Mouse (Mus musculus) heart, postnatal 4 days (tissue): ENCODE measurements around the gene Rpl36al. TPM values are rescaled to one million over a fixed set of nuclear protein-coding genes. Genes with fewer than 3 reads are reported as not detected.
A peak's percentile ranks its signal among the peaks of the same experiment; 100 is the strongest.
"Not testable (repeated sequence)": the region's sequence is repeated elsewhere in the genome, so short reads cannot be mapped to it uniquely, and the experiment has no call there.

Experiments
- DNase-seq: peaks from one replicate; pipeline ENCODE4 v3.0.0; 2021
- total RNA-seq, 2 experiments: library from RNA; stranded (reverse); gene quantifications; 2 replicates each; pipeline ENCODE4 v1.2.3; 2021

Rpl36al gene
- total RNA-seq, 2 experiments from 2014 or later: 310 to 323 TPM

GRCm38 (mm10) chr12:69192637-69193036 is 8.8 kb upstream of the Rpl36al start:
- DNase-seq: no peak

DNA sequence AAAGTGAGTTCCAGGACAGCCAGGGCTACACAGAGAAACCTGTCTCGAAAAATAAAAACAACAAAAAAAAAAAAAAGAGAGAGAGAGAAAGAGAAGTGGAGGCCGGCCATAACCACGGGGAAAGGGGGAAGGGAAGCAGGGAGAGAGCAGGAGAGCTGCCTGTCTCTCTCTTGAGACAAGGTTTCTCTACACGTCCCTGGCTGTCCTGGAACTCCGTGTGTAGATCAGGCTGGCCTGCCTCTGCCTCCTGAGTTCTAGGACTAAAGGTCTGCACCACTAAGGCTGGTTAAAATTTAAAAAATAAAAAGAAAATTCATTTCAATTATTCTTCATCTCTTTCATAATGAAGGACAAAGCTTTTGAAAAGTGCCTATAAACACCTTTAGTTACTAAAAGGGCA is 7.5 kb upstream of the Rpl36al start:
- DNase-seq: no peak

DNA sequence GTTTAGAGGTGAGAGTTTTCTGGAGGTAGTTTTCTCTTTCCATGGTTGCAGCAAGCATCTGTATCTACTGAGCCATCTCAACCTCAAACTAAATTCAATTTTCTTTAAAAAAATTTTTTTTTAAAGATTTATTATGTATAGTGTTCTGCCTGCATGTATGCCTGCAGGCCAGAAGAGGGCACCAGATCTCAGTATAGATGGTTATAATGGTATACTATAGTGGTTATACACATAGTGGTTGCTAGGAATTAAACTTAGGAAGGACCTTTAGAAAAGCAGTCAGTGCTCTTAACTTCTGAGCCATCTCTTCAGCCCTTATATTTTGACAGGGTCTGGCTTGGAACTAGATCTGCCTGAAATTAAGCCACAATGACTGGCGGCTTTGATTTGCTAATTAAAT is 6.6 kb upstream of the Rpl36al start:
- no peak for DNase-seq

DNA sequence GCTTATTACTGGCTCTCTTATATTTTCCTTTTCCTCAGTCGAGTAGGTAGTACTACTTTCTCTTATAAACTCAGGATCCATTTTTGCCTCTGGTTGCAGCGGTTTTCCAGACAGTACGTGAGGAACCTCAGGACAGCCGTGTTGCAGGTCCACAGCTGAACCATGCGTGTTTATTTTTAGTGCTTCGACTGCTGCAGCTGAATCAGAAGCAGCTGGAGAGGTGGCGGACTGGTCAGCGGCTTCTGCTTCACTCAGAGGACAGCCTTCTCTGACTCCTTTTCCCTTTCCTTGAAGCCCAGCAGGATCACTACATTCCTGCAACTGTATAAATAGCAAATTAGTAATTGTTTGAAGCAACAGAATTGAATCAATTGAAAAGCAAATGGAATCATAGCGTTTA is 6.2 kb upstream of the Rpl36al start:
- DNase-seq: no peak

GRCm38 (mm10) chr12:69186811-69187471 is 3.1 kb upstream of the Rpl36al start:
- DNase-seq: no peak

DNA sequence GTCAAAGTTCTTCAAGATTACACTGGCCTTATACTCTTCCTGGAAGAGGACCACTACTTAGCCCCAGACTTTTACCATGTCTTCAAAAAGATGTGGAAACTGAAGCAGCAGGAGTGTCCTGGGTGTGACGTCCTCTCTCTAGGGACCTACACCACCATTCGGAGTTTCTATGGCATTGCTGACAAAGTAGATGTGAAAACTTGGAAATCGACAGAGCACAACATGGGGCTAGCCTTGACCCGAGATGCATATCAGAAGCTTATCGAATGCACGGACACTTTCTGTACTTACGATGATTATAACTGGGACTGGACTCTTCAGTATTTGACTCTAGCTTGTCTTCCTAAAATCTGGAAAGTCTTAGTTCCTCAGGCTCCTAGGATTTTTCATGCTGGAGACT is 1.5 kb upstream of the Rpl36al start:
- no peak for DNase-seq

DNA sequence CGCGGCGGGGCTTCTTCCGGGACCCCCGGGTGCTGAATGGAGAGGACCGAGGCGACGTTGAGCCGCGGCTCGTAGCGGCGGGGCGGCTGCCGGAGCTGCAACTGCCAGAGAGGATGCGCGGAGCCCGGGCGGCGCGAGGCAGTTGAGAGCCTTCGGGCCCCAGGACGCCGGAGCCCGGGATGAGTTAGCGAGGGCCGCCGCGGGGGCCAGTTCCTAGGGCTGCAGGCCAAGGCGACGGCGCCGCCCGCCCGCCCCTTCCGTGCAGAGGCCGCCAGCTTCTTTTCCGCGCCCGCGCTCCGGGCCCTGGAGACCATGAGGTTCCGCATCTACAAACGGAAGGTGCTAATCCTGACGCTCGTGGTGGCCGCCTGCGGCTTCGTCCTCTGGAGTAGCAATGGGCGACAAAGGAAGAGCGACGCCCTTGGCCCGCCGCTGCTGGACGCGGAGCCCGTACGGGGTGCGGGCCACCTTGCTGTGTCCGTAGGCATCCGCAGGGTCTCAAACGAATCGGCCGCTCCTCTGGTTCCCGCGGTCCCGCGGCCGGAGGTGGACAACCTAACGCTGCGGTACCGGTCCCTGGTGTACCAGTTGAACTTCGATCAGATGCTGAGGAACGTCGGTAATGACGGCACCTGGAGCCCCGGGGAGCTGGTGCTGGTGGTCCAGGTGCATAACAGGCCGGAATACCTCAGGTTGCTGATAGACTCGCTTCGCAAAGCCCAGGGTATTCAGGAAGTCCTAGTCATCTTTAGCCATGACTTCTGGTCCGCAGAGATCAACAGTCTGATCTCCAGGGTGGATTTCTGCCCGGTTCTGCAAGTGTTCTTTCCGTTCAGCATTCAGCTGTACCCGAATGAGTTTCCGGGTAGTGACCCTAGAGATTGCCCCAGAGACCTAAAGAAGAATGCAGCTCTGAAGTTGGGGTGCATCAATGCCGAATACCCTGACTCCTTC is 736 bp upstream of the Rpl36al start:
- DNase-seq: peak; percentile 70

- DNase-seq: no peak
These were observed 2.1 kb downstream of the Rpl36al start for GRCm38 (mm10) chr12:69181800-69182199.

DNA sequence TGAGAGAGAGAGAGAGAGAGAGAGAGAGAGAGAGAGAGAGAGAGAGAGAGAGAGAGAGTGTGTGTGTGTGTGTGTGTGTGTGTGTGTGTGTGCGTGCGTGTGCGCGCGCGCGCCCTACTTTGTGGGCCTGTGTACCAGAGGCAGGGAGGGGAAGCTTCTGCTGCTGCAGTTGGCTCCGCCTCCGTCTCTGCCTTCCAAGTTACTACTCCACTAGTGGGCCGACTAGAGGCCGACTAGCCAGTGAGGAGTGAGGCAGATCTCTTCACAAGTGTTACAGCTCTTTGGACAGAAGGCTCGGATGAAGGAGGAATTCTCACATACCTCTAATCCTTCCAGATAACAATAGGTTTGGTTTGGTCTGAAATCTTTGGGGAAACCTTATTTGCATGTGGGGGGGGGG is 4.5 kb downstream of the Rpl36al start:
- DNase-seq: no peak

DNA sequence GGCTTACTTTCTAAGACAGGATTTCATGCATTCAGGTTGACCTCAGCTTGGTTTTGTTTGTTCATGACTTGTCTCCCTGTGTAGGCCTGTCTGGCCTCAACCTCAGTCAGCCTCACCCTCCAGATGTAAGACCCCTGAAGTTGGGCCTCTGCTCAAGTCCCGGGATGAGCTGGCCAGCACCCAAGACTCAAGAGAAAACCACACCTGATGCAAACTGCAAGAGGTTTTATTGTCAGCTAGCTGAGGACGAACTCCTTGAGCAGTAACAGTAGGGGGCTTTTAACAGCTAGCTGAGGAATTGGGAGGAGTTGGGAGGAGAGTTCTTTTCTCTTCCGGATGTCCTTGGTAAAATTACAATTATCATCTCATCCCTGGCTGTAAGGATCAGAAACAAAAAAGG is 6.4 kb downstream of the Rpl36al start:
- no peak for DNase-seq

- no peak for DNase-seq
These were observed 7.9 kb downstream of the Rpl36al start for GRCm38 (mm10) chr12:69175975-69176374.

DNA sequence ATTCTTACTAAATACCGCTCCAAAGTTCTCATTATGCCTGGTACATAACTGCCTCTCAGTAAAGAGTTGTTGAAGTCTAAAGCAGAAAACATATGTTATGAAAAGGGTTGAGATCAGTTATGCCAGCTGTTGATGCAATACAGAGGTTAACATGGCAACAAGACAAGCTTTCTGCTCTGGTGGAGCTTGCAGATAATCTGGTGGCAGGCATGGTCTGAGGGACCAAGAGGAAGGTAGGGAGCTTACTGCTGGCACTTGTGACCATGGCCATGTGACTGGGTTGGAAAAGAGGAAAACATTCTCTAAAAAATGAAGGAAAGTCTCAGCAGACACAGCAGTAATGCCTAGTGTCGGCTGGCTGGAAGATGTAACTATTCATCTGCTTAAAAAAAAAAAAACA is 12.6 kb downstream of the Rpl36al start:
- DNase-seq: no peak

GRCm38 (mm10) chr12:69168461-69169106 is 15.3 kb downstream of the Rpl36al start, which contains the start of gene Lrr1:
Lrr1 (plus strand) TSS chr12:69168814.
- DNase-seq: peak; percentile 88

- no peak for DNase-seq
These were observed 16.0 kb downstream of the Rpl36al start for GRCm38 (mm10) chr12:69167656-69168460.

- DNase-seq: not testable (repeated sequence)
These were observed 16.9 kb downstream of the Rpl36al start for GRCm38 (mm10) chr12:69166861-69167581.

DNA sequence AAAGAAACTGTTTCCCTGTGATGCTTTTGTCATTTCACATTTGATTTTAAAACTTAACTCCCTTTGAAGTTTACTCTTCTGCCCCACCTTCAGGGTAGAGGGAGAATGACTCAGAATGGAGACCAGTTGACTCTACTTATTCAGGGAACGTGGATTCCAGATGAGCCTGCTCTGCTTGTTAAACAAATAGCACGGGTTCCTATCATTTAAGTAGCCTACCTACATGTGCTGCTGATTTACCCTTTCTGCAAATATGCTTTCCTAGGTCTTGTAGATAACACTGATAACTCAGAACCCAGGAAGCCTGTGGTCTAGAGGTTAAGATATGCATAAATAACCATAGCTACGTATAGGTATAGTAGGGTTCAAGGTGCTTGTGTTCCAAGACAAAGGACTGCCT is 19.0 kb downstream of the Rpl36al start:
- DNase-seq: no peak

DNA sequence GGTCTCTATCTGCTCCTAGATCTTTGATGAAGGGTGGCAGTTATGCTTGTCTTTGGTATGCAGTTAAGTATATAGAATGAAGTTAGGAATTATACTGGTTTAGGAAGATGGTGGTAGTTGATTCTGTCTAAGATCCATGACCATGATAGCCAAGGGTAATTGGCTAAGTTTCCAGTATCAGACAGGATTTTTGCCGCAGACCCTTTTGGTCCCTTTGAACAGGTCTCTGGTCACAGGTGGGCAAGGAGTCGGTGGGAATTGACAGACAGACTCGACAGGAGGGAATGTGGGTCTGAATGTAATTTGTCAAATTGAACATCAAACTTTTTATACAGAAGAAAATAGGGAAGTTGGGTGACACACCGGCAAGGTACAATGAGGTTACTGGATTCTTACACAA is 20.3 kb downstream of the Rpl36al start:
- DNase-seq: not testable (repeated sequence)

GRCm38 (mm10) chr12:69160677-69161076 is 23.2 kb downstream of the Rpl36al start:
- DNase-seq: not testable (repeated sequence)

DNA sequence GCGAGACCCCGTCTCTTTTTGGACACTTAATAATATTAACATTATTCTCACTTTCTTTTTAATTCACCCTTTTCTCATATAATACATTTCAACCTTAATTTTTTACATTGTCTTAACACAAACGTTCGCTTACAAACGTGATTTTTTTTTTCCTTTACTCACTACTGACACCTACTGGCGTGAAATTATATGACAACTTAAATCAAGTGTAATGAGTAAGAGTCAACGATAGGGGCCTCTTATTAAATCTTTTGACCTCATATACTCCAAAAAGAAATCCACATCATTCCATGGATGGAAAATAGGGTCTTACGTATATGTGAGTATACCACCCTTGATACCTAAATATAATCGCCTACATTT is 24.3 kb downstream of the Rpl36al start:
- DNase-seq: no peak

- peak; percentile 96 for DNase-seq
These were observed 24.9 kb downstream of the Rpl36al start, which contains the start of gene Rps29 for GRCm38 (mm10) chr12:69158765-69159577. Rps29 (minus strand) TSS chr12:69159186.

DNA sequence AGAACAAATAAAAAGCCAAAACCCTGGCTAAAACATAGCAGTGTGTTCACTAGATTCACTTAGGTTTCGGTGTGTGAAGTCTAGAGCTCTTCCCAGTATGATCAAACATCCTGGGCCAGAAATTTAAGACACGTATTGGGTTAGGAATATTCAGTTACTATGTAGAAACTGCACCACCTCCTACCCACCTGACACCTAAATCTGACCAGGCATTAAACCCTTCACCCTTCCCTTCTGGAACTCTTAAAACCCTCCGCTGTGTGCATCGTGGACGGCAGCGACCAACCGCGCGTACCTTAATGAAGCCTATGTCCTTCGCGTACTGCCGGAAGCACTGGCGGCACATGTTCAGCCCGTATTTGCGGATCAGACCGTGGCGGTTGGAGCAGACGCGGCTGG is 25.5 kb downstream of the Rpl36al start:
- no peak for DNase-seq
